Mouse (Mus musculus) MEL-GATA-1-ER (cell line): Measurements from ENCODE around the gene Celsr3.
A peak's percentile ranks its signal among the peaks of the same experiment; 100 is the strongest.

Source experiments
- DNase-seq: peaks from one replicate; pipeline ENCODE4 v3.0.0-alpha.2; 2012; ENCODE audit warnings: low read depth; ENCODE audit errors: extremely low read depth

Celsr3 gene

DNA sequence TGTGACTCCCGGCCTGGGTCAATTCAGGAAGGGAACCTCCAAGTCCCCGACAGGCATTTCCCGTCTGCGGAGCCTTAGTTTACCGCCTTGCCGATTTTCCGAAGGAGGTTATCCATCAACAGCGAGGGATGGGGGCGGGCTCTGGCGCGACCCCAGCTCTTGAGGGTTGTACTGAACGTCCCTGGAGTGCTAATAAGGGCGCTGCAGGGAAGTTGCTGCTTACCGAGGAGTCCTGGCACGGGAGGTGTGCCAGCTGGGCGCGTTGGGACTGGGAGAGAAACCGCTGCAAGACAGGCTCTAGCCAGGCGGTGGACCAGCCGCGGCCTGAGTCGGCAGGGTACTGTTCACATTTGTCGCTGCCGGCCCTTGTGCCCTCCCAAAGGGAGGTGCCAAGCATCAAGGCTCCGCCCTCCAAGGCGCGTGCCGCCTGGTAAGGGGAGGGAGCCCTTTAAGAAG lies 28.1 kb downstream of the Celsr3 start:
- peak; percentile 83 for DNase-seq

DNA sequence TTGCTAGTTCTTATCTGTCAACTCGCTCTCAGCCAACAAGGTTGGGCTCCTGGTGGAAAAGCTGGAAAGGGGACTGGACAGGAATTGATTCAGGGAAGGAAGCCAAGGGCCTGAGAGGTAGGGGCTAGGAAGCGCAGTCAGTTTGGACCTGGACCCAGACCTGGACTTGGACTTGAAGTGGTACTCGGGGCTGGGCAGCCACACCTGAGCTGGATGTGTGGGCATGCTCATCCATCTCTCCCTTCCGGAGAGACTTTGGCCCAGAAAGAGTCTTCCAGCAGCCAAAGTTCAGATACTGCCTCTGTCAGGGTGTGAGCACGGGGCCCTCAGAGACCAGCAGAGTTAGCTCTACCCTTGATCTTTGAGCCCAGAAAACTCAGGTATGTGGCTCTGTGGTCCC lies 29.2 kb downstream of the Celsr3 start:
- no peak for DNase-seq

DNA sequence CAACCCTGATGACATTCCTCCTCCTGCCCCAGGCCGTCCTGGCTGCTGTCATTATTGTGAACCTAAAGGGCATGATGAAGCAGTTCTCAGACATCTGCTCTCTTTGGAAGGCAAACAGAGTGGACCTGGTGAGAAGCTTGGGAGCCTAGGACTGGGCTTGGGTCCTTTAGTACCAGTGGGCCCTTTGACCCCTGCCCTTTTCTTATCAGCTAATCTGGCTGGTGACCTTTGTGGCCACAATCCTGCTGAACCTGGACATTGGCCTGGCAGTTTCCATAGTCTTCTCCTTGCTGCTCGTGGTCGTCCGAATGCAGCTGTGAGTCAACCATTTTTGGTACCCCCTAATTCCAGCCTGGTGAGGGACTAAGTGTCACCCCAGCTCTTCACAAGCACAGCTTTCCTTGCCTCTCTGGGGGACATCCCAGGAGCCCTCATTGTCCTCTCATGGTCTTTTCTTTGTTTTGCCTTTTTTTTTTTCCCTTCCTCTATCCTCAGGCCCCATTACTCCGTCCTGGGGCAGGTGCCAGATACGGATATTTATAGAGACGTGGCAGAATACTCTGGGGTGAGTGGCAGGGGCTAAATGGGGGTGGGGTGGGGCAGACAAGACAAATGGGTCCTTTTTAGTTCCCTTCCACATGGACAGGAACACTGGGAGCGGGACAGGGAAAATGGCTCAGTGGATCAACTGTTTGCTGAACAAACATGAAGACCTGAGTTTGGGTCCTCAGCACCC lies 32.8 kb downstream of the Celsr3 start:
- DNase-seq: no peak
